Mouse (Mus musculus): ENCODE measurements around the gene Tmc4. TPM values are rescaled to one million over a fixed set of nuclear protein-coding genes. Genes with fewer than 3 reads are reported as not detected.
A peak's percentile ranks its signal among the peaks of the same experiment; 100 is the strongest.
"Not testable (repeated sequence)": the region's sequence is repeated elsewhere in the genome, so short reads cannot be mapped to it uniquely, and the experiment has no call there.

Gene Tmc4
- polyA plus RNA-seq, 1 experiment, result 1.8 TPM

- peak; percentile 94 for TF ChIP-seq MAX (IDR thresholded peaks at IDR 0.05)
- no peak for TF ChIP-seq CEBPB (IDR thresholded peaks at IDR 0.05; ENCODE audit: low read depth)
- no peaks in the 10 kb centered on the region for H3K27me3 ChIP-seq (ENCODE audit: control insufficient read depth, insufficient read depth, insufficient read length)
- H3K79me3 ChIP-seq (ENCODE audit: low read depth), result peaks cover 28% of the 10 kb centered on the region
- H3K79me2 ChIP-seq (ENCODE audit: control insufficient read depth, insufficient read depth), result peaks cover 35% of the 10 kb centered on the region
- peaks cover 35% of the 10 kb centered on the region for H3K36me3 ChIP-seq (ENCODE audit: control insufficient read depth, insufficient read depth)
- H3K4me3 ChIP-seq (ENCODE audit: insufficient read depth, poor library complexity, severe bottlenecking), result peak overlapping the region; percentile 99
- peak overlapping the region; percentile 89 for H3ac ChIP-seq (ENCODE audit: control insufficient read depth, insufficient read length, low read depth)
Observed at GRCm38 (mm10) chr7:3704475-3704874, 27.1 kb upstream of the Tmc4 start.

DNA sequence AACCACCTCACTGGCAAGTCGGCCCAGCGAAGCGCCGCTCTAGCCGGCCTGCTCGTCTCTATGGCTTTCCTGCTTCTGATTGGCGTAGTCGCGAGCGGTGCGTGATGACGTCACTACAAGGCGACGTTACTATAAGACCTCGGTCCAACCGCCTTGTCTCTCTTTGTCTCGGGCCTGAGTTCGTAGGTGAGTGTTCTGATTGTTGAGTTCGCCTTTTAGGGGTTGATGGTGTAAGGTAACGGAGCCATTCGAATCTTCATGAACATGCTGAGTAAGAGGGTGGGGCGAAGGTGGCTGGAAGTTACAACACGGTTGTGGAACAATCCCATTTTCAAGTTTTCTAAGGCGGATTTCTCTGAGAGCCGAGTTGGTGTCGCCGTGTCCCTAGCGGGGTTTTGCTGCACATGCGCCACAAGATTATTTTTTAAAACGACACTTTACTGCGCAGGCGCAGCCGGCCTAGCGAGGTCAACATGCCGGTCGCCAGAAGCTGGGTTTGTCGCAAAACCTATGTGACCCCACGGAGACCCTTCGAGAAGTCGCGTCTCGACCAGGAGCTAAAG, 26.6 kb upstream of the Tmc4 start, which contains the start of gene Rps9:
Gene Rps9 (plus strand): TSS at position 115 of the 563 bp plus-strand sequence.
- H3K79me3 ChIP-seq (ENCODE audit: low read depth), result peaks cover 28% of the 10 kb centered on the region
- no peak for TF ChIP-seq USF1 (IDR thresholded peaks at IDR 0.05; ENCODE audit: low read depth)
- no peak for TF ChIP-seq MYOD1 (IDR thresholded peaks at IDR 0.05; ENCODE audit: control insufficient read depth, insufficient read length, low read depth)
- no peak for TF ChIP-seq FOSL1 (IDR thresholded peaks at IDR 0.05; ENCODE audit: insufficient read depth, low read length, poor library complexity, severe bottlenecking)
- no peak for TF ChIP-seq MYOG (IDR thresholded peaks at IDR 0.05; ENCODE audit: control insufficient read depth, extremely low read depth, insufficient read length)
- no peak for TF ChIP-seq MAX (IDR thresholded peaks at IDR 0.05)
- TF ChIP-seq CEBPB (IDR thresholded peaks at IDR 0.05; ENCODE audit: low read depth), result no peak
- TF ChIP-seq CTCF (IDR thresholded peaks at IDR 0.05; ENCODE audit: control insufficient read depth, insufficient read depth, insufficient read length), result no peak
- H3K36me3 ChIP-seq (ENCODE audit: control insufficient read depth, insufficient read depth), result peaks cover 35% of the 10 kb centered on the region
- peak within 1 kb of the TSS; percentile 89 for H3ac ChIP-seq (ENCODE audit: control insufficient read depth, insufficient read length, low read depth)
- H3K4me3 ChIP-seq (ENCODE audit: insufficient read depth, poor library complexity, severe bottlenecking), result peak within 1 kb of the TSS; percentile 99
- H3K79me2 ChIP-seq (ENCODE audit: control insufficient read depth, insufficient read depth), result peaks cover 35% of the 10 kb centered on the region
- H3K27me3 ChIP-seq (ENCODE audit: control insufficient read depth, insufficient read depth, insufficient read length), result no peaks in the 10 kb centered on the region

DNA sequence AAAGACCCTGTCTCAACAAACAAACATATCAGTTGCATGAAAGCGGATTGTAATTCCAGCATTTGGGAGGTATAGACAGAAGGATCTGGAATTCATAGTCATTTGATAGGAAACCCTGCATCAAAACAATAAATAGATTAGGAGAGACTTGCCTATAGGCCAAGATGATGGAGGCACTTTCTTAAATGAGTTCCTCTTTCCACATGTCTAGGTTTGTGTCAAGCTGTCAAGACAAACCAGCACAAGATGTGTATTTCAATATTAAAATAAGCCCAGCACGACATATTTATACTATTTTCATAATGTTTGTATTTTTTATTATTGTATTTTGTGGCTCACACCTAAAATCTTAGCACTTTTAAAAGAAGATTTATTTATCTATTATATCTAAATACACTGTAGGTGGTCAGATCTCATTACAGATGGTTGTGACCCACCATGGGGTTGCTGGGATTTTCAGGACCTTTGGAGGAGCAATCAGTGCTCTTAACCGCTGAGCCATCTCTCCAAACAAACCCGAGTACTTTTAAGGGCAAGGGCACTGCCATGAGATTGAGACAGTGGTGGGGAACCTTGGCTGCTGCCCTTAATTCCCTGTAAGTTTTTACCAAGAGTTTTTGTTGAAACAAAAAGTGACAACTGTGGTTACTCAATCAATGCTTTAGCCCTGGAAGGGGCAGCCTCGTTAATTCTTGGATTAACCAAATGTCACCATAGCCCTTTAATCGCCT, 26.0 kb upstream of the Tmc4 start:
- H3K79me3 ChIP-seq (ENCODE audit: low read depth), result peaks cover 28% of the 10 kb centered on the region
- peaks cover 35% of the 10 kb centered on the region for H3K36me3 ChIP-seq (ENCODE audit: control insufficient read depth, insufficient read depth)
- TF ChIP-seq CTCF (IDR thresholded peaks at IDR 0.05; ENCODE audit: control insufficient read depth, insufficient read depth, insufficient read length) (no peak), USF1 (IDR thresholded peaks at IDR 0.05; ENCODE audit: low read depth) (no peak), FOSL1 (IDR thresholded peaks at IDR 0.05; ENCODE audit: insufficient read depth, low read length, poor library complexity, severe bottlenecking) (no peak), MYOG (IDR thresholded peaks at IDR 0.05; ENCODE audit: control insufficient read depth, extremely low read depth, insufficient read length) (no peak), MYOD1 (IDR thresholded peaks at IDR 0.05; ENCODE audit: control insufficient read depth, insufficient read length, low read depth) (no peak), MAX (IDR thresholded peaks at IDR 0.05) (no peak), CEBPB (IDR thresholded peaks at IDR 0.05; ENCODE audit: low read depth) (no peak)
- peaks cover 35% of the 10 kb centered on the region for H3K79me2 ChIP-seq (ENCODE audit: control insufficient read depth, insufficient read depth)
- no peaks in the 10 kb centered on the region for H3K27me3 ChIP-seq (ENCODE audit: control insufficient read depth, insufficient read depth, insufficient read length)
- peak overlapping the region; percentile 43 for H3ac ChIP-seq (ENCODE audit: control insufficient read depth, insufficient read length, low read depth)
- H3K4me3 ChIP-seq (ENCODE audit: insufficient read depth, poor library complexity, severe bottlenecking), result peak overlapping the region; percentile 99

DNA sequence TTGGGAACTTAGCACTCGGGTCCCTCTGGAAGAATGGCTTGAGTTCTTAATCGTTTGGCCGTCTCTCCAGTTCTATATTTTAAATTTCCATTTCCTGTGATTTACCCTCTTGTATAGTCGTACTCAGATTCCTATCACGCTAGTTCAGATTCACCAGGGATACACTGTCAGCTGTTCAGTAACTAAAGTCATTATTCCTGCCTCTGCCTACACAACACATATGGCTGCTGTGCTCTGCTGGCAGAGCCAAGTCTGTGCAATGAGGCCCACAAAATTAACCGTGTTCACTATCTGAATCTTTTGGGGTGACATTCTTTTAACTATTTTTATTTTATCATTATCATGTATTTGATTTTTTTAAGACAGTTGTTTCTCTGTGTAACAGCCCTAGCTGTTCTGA, 21.1 kb upstream of the Tmc4 start:
- Histone ChIP-seq H3K36me3 (ENCODE audit: control insufficient read depth, insufficient read depth) (peaks cover 15% of the 10 kb centered on the region), H3K79me2 (ENCODE audit: control insufficient read depth, insufficient read depth) (peaks cover 12% of the 10 kb centered on the region), H3ac (ENCODE audit: control insufficient read depth, insufficient read length, low read depth) (no peak overlapping the region), H3K4me3 (ENCODE audit: insufficient read depth, poor library complexity, severe bottlenecking) (no peak overlapping the region), H3K27me3 (ENCODE audit: control insufficient read depth, insufficient read depth, insufficient read length) (no peaks in the 10 kb centered on the region), H3K79me3 (ENCODE audit: low read depth) (peaks cover 9% of the 10 kb centered on the region)
- TF ChIP-seq USF1 (IDR thresholded peaks at IDR 0.05; ENCODE audit: low read depth) (no peak), MYOD1 (IDR thresholded peaks at IDR 0.05; ENCODE audit: control insufficient read depth, insufficient read length, low read depth) (no peak), CEBPB (IDR thresholded peaks at IDR 0.05; ENCODE audit: low read depth) (no peak), CTCF (IDR thresholded peaks at IDR 0.05; ENCODE audit: control insufficient read depth, insufficient read depth, insufficient read length) (no peak), MYOG (IDR thresholded peaks at IDR 0.05; ENCODE audit: control insufficient read depth, extremely low read depth, insufficient read length) (no peak), MAX (IDR thresholded peaks at IDR 0.05) (no peak), FOSL1 (IDR thresholded peaks at IDR 0.05; ENCODE audit: insufficient read depth, low read length, poor library complexity, severe bottlenecking) (no peak)

DNA sequence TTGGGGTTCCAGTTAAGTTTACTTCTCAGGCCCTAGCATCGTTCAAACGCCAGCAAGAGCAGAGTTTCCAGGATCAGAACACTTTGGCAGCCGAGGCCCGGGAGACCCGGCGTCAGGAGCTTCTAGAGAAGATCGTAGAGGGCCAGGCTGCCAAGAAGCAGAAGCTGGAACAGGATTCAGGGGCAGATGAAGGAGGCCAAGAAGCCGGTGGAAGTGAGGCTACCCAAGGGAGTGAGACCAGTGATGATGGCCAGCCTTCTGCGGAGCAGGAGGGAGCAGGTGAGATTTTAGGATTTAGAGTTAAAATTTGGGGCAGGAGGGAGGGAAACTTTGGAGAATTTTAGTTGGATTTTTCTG, 17.6 kb upstream of the Tmc4 start:
- not testable (repeated sequence) for H3K27me3 ChIP-seq (ENCODE audit: control insufficient read depth, insufficient read depth, insufficient read length)
- Histone ChIP-seq H3K79me2 (ENCODE audit: control insufficient read depth, insufficient read depth) (peaks cover 36% of the 10 kb centered on the region), H3K36me3 (ENCODE audit: control insufficient read depth, insufficient read depth) (peaks cover 23% of the 10 kb centered on the region), H3K4me3 (ENCODE audit: insufficient read depth, poor library complexity, severe bottlenecking) (peak overlapping the region; percentile 50), H3ac (ENCODE audit: control insufficient read depth, insufficient read length, low read depth) (peak overlapping the region; percentile 78), H3K79me3 (ENCODE audit: low read depth) (peaks cover 15% of the 10 kb centered on the region)
